Mouse (Mus musculus) intestine, embryonic 14.5 days (tissue): ENCODE measurements at regions not wholly inside any gene's neighbourhood (a gene's known extent, or its start where the extent isn't known, plus 50 kb on each side); places are given as distances from the start of the nearest gene placed in this dataset.

Experiments
- ATAC-seq: fragments of 200-750 bp; cut with Nextera tagmentation; replicated peaks from 2 replicates; pipeline ENCODE4 v1.8.0; 2017; ENCODE audit warnings: low read depth, moderate number of reproducible peaks, moderate TSS enrichment, moderate library complexity; ENCODE audit not compliant: low FRiP score, low TSS enrichment
- DNase-seq: peaks from one replicate; pipeline ENCODE4 v3.0.0-alpha.2; 2018; ENCODE audit warnings: low spot score
- H3K27ac ChIP-seq: fragments of 300-500 bp; sonication (generic); 2 replicates; pipeline ENCODE4 v1.5.1; 2014; ENCODE audit warnings: low read depth, mild to moderate bottlenecking, control low read depth
- H3K27me3 ChIP-seq: fragments of 300-500 bp; sonication (generic); replicated peaks from 2 replicates; pipeline ENCODE4 v1.6.1; 2014; ENCODE audit warnings: low read length, control low read depth; ENCODE audit not compliant: control insufficient read depth, insufficient read depth
- H3K36me3 ChIP-seq: fragments of 300-500 bp; sonication (generic); 2 replicates; pipeline ENCODE4 v1.6.1; 2014; ENCODE audit warnings: low read length, control low read depth; ENCODE audit not compliant: control insufficient read depth, insufficient read depth
- H3K4me1 ChIP-seq: fragments of 300-500 bp; sonication (generic); replicated peaks from 2 replicates; pipeline ENCODE4 v1.6.1; 2014; ENCODE audit warnings: low read length, control low read depth, mixed read lengths; ENCODE audit not compliant: control insufficient read depth, insufficient read depth
- H3K4me2 ChIP-seq: fragments of 300-500 bp; sonication (generic); 2 replicates; pipeline ENCODE4 v1.6.1; 2014; ENCODE audit warnings: low read length
- H3K4me3 ChIP-seq: fragments of 300-500 bp; sonication (generic); 2 replicates; pipeline ENCODE4 v1.5.1; 2014; ENCODE audit warnings: low read depth, low read length, control low read depth, mixed read lengths
- H3K9ac ChIP-seq: fragments of 300-500 bp; sonication (generic); 2 replicates; pipeline ENCODE4 v1.6.1; 2014; ENCODE audit warnings: mild to moderate bottlenecking, low read length
- H3K9me3 ChIP-seq: fragments of 300-500 bp; sonication (generic); 2 replicates; pipeline ENCODE4 v1.6.1; 2016; ENCODE audit warnings: low read length, control low read depth; ENCODE audit not compliant: control insufficient read depth
- WGBS: fragments of 180-500 bp; shearing (Covaris S2); extraction: QIAGEN DNeasy Blood & Tissue Kit; methylation state at CpG from one replicate; pipeline ENCODE4 v1.1.7; 2014; 5-methylcytosine and 5-hydroxymethylcytosine counted together

DNA sequence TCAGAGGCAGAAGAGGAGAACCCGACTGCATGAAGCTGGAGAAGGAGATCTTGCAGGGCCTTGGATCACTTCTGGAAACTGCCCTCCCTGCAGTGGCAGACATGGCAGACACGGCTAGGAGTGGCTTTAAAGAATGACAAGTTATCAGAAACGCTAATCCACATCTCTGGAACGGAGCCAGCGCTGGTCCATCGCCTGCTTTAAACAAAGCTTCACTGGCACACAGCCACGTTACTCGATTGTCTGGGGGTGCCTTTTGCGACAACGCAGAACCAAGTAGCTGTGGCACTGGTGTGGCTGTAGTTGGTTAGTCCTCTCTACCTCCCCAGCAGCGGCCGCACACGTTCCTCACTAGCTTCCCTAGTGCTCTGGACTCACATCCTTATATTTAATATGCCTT, 147.0 kb downstream of the Mreg start:
- WGBS: 42% methylated on average over 13 of the region's 13 CpGs
- DNase-seq: no peak
- Histone ChIP-seq H3K9me3 (no peaks in the 10 kb centered on the region), H3K4me2 (peak overlapping the region; percentile 8; the same call in 1 of the 2 replicates), H3K4me1 (peaks cover 8% of the 10 kb centered on the region; the same call in 1 of the 2 replicates), H3K4me3 (no peak overlapping the region), H3K36me3 (no peaks in the 10 kb centered on the region), H3K9ac (no peak overlapping the region), H3K27me3 (no peaks in the 10 kb centered on the region), H3K27ac (no peak overlapping the region)
- no peak for ATAC-seq

DNA sequence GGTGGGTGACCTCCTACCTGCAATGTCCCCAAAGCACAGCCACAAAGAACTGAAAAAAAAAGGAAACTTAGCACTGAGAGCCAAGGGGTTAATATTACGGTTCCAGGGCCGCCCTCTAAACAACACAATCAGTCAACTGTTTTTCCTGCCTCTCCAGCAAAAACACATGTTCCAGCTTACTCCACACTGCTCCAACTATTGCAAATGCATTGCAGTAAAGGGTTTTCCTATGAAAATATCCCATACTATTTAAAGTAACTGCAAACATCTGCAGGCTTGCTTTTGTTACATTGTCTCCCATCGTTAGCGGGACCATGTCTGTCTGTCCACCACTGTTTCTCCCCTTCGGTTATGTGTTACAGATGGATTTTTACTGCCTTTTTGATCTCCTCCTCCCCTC, 151.7 kb downstream of the Mreg start:
- Histone ChIP-seq H3K27me3 (no peaks in the 10 kb centered on the region), H3K9me3 (no peaks in the 10 kb centered on the region), H3K4me1 (peaks cover 8% of the 10 kb centered on the region; the same call in 1 of the 2 replicates), H3K4me2 (no peak overlapping the region), H3K36me3 (no peaks in the 10 kb centered on the region), H3K4me3 (no peak overlapping the region), H3K27ac (no peak overlapping the region), H3K9ac (no peak overlapping the region)
- no peak for ATAC-seq
- WGBS: 55% methylated on average over 5 of the region's 5 CpGs
- no peak for DNase-seq

DNA sequence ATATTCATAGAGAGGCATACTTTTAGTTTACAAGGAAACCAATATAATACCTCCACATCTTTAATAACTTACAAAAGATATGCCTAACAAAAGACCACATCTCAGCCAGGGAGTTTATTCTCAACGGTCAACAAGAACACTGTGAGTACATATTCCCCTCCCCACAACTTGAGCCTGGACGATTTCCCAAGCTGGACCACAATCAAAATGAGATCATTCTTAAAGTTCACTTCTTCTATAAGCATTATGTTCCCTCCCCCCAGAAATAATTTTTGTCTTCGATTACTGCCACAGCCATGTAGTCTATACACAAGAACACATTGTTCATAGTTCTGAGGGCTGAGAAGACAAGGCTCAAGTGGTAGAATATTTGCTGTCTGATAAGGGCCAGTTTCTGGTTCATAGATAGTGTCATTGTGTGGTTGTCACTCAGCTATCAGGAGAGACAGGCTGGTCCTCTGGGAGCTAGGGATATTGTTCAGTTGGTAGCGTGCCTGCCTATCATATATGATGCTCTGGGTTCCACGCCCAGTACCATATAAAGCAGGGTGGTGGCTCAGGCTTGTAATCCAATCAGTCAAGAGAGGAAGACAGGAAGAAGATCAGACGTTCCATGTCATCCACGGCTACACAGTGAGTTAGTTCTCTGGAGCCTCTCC, 153.9 kb downstream of the Mreg start:
- no peak overlapping the region for H3K4me3 ChIP-seq
- ATAC-seq (no peak), DNase-seq (no peak)
- no peaks in the 10 kb centered on the region for H3K36me3 ChIP-seq
- no peaks in the 10 kb centered on the region for H3K9me3 ChIP-seq
- H3K27me3 ChIP-seq: no peaks in the 10 kb centered on the region
- H3K27ac ChIP-seq: no peak overlapping the region
- H3K4me1 ChIP-seq: 0 out of 2 replicates have a peak, but pooled peaks cover 5% of the 10 kb centered on the region
- no peak overlapping the region for H3K9ac ChIP-seq
- WGBS: 72% methylated on average over 7 of the region's 7 CpGs
- no peak overlapping the region for H3K4me2 ChIP-seq

DNA sequence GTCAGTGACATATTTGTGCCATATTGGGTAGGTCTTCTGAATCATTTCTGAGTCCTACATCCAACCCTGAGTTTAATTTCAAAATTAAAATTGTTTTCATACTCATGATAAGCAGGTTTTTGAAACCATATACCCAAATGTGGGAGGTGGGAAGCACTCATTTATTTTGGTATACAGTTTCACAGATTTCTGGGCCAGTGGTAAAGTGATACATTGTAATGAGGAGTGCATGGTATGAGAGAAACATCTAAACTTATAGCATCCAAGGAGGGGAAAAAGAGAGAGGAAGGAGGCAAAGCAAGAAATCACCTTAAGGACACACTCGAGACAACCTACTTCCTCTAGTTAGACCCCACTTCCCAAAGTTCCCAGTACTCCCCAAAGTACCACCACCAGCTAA, 157.6 kb downstream of the Mreg start:
- ATAC-seq (no peak), DNase-seq (no peak)
- H3K4me2 ChIP-seq: no peak overlapping the region
- H3K27ac ChIP-seq: no peak overlapping the region
- H3K9me3 ChIP-seq: no peaks in the 10 kb centered on the region
- no peaks in the 10 kb centered on the region for H3K27me3 ChIP-seq
- no peaks in the 10 kb centered on the region for H3K4me1 ChIP-seq
- 96% methylated on average over 1 of the region's 1 CpGs for WGBS
- H3K4me3 ChIP-seq: no peak overlapping the region
- no peak overlapping the region for H3K9ac ChIP-seq
- H3K36me3 ChIP-seq: no peaks in the 10 kb centered on the region

DNA sequence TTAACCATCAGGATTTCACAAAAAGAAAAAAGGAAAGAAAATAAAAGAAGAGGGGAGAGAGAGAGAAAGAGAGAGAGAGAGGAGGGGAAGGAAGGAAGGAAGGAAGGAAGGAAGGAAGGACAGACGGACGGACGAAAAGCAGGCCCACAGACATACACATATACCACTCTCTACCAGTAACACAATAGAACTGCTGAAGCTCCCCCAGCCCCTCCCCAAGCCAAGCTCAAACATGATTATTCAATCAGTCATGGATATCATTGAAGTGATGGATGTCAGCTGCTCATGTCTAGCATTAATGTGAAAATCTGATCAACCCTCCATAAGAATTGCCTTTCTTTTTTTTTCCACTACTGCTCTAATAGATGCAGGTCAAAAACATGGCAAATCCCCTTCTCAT, 161.2 kb downstream of the Mreg start:
- H3K36me3 ChIP-seq: no peaks in the 10 kb centered on the region
- no peaks in the 10 kb centered on the region for H3K9me3 ChIP-seq
- ATAC-seq (no peak), DNase-seq (no peak)
- no peak overlapping the region for H3K9ac ChIP-seq
- H3K4me2 ChIP-seq: no peak overlapping the region
- H3K27ac ChIP-seq: no peak overlapping the region
- no peaks in the 10 kb centered on the region for H3K4me1 ChIP-seq
- WGBS: 89% methylated on average over 3 of the region's 3 CpGs
- no peaks in the 10 kb centered on the region for H3K27me3 ChIP-seq
- no peak overlapping the region for H3K4me3 ChIP-seq

DNA sequence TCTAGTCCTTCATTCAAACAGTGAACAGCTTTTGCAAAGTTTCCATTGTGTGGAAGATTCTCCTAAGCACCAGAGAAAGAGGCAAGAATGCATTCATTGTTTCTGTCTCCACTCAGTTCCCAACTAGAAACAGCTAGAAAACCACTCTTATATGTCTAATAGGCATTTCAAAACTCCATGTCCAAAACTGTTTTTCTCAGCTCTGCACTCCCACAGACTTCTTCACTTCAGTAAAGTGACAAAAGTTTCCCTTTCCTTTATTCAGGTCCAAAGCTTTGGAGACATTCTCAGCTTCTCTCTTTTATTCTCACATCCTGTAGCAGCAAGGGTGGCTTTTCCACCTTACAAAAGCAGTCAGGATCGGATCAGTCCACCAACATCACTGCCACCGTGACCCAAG, 166.0 kb downstream of the Mreg start:
- Histone ChIP-seq H3K27me3 (no peaks in the 10 kb centered on the region), H3K27ac (no peak overlapping the region), H3K4me3 (no peak overlapping the region), H3K4me2 (no peak overlapping the region), H3K9ac (no peak overlapping the region), H3K36me3 (no peaks in the 10 kb centered on the region), H3K9me3 (no peaks in the 10 kb centered on the region), H3K4me1 (no peaks in the 10 kb centered on the region)
- no peak for ATAC-seq
- 78% methylated on average over 2 of the region's 2 CpGs for WGBS
- no peak for DNase-seq

DNA sequence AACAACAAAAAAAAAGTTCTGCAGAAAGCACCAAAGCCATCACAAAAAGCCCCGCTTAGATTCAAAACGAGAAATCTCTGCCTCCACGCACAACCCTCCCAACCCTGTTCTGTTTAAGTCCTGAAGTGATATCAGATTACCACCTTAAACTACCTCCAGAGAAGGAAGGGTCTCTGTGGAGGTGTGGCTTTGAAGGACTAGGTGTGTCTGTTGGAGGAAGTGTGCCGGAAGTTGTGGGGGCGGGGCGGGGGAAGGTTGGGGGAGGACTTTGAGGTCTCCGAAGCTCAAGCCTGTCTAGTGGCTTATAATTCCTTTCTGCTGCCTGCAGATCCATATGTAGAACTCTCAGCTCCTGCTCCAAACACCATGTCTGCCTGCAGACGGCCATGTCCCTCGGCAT, 173.6 kb downstream of the Mreg start:
- Histone ChIP-seq H3K4me2 (no peak overlapping the region), H3K9me3 (no peaks in the 10 kb centered on the region), H3K27ac (no peak overlapping the region), H3K4me3 (no peak overlapping the region), H3K36me3 (no peaks in the 10 kb centered on the region), H3K27me3 (no peaks in the 10 kb centered on the region), H3K9ac (no peak overlapping the region), H3K4me1 (no peaks in the 10 kb centered on the region)
- DNase-seq: no peak
- WGBS: 50% methylated on average over 9 of the region's 9 CpGs
- ATAC-seq: no peak

DNA sequence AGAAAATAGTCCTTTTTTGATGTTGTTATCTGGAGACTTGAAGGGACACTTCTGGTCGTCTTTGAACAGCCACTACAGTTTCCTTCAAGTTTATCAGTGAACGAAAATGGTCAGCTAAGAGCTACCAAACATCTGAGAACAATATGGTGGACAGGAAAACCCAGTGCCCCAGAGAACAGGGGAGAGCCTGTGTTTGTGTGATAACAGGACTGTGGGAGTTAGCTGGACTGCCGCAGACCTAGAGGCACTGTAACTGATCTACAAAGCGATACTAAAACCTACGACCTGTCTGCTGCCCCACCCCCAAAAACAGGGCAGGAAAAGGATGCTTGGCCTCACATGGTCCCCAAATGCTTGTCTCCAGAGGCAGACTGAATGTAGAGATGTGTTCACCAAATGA, 175.5 kb downstream of the Mreg start:
- H3K4me3 ChIP-seq: no peak overlapping the region
- H3K27me3 ChIP-seq: no peaks in the 10 kb centered on the region
- no peak overlapping the region for H3K27ac ChIP-seq
- no peaks in the 10 kb centered on the region for H3K9me3 ChIP-seq
- no peak overlapping the region for H3K4me2 ChIP-seq
- no peak overlapping the region for H3K9ac ChIP-seq
- no peak for DNase-seq
- no peak for ATAC-seq
- no peaks in the 10 kb centered on the region for H3K4me1 ChIP-seq
- H3K36me3 ChIP-seq: no peaks in the 10 kb centered on the region
- 75% methylated on average over 5 of the region's 5 CpGs for WGBS

DNA sequence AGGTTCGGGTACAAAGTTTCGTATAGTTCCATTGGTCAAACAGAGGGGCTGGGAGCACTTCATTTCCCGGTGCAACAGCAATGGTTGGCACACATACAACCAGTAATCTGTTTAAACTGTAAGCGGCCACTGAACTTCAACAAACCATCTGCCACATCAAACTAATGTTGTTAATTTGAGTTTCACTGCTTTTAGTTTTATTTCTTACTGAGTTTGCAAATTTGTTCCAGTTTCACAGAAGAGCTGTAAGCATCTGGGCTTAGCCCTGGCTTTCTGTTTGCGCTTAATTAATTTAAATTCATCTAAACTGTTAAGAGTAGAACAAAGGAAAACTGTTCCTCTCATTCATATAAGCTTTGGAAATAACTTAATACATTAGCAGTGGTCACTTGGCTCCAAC, 176.0 kb downstream of the Mreg start:
- DNase-seq (no peak), ATAC-seq (no peak)
- Histone ChIP-seq H3K9me3 (no peaks in the 10 kb centered on the region), H3K27ac (no peak overlapping the region), H3K36me3 (no peaks in the 10 kb centered on the region), H3K27me3 (no peaks in the 10 kb centered on the region), H3K9ac (no peak overlapping the region), H3K4me3 (no peak overlapping the region), H3K4me2 (no peak overlapping the region), H3K4me1 (no peaks in the 10 kb centered on the region)
- 82% methylated on average over 5 of the region's 5 CpGs for WGBS
